Mouse (Mus musculus) macrophage (primary cell): ENCODE measurements around the gene Gm49361. TPM values are rescaled to one million over a fixed set of nuclear protein-coding genes. Genes with fewer than 3 reads are reported as not detected.
"Not testable (repeated sequence)": the region's sequence is repeated elsewhere in the genome, so short reads cannot be mapped to it uniquely, and the experiment has no call there.

ENCODE experiments used
- H3K27ac ChIP-seq: fragments of 350-480 bp; formaldehyde crosslinking; 2 replicates; pipeline ENCODE4 v1.9.0; 2021
- H3K36me3 ChIP-seq: fragments of 350-480 bp; formaldehyde crosslinking; 2 replicates; pipeline ENCODE4 v1.9.0; 2021; ENCODE audit errors: inconsistent target
- H3K4me3 ChIP-seq: fragments of 350-480 bp; formaldehyde crosslinking; 2 replicates; pipeline ENCODE4 v1.9.0; 2021; ENCODE audit errors: inconsistent target
- H3K79me2 ChIP-seq: fragments of 350-480 bp; formaldehyde crosslinking; 2 replicates; pipeline ENCODE4 v1.9.0; 2021; ENCODE audit errors: inconsistent target
- WGBS: methylation state at CpG from one replicate; pipeline ENCODE4 v1.1.7; 2026; ENCODE audit warnings: inconsistent platforms; ENCODE audit not compliant: missing documents; 5-methylcytosine and 5-hydroxymethylcytosine counted together
- polyA plus RNA-seq: library from polyadenylated mRNA; stranded (reverse); fragments of 250-400 nt; gene quantifications from 3 replicates; pipeline ENCODE4 v1.2.4, GENCODE M21; 2018; ENCODE audit warnings: inconsistent platforms

The Gm49361 gene
- polyA plus RNA-seq, 1 experiment from 2014 or later, result not detected

GRCm38 (mm10) chr14:57656519-57656918 is 89.4 kb downstream of the Gm49361 start:
- peaks cover 99% of the 10 kb centered on the region for H3K79me2 ChIP-seq
- H3K27ac ChIP-seq, H3K4me3 ChIP-seq, H3K36me3 ChIP-seq: not testable (repeated sequence)
- WGBS, result 94% methylated on average over 3 of the region's 3 CpGs

GRCm38 (mm10) chr14:57649501-57649900 is 96.4 kb downstream of the Gm49361 start:
- Histone ChIP-seq H3K79me2 (peaks cover 83% of the 10 kb centered on the region), H3K4me3 (no peak overlapping the region), H3K27ac (no peak overlapping the region), H3K36me3 (no peaks in the 10 kb centered on the region)

GRCm38 (mm10) chr14:57646155-57646554 is 99.7 kb downstream of the Gm49361 start:
- no peaks in the 10 kb centered on the region for H3K36me3 ChIP-seq
- no peak overlapping the region for H3K27ac ChIP-seq
- WGBS, result 90% methylated on average over 4 of the region's 4 CpGs
- no peak overlapping the region for H3K4me3 ChIP-seq
- peaks cover 63% of the 10 kb centered on the region for H3K79me2 ChIP-seq

- H3K79me2 ChIP-seq, result peaks cover 10% of the 10 kb centered on the region; the same call in 1 of the 2 replicates
- no peak overlapping the region for H3K27ac ChIP-seq
- 90% methylated on average over 3 of the region's 3 CpGs for WGBS
- no peak overlapping the region for H3K4me3 ChIP-seq
- H3K36me3 ChIP-seq, result no peaks in the 10 kb centered on the region
Measured at GRCm38 (mm10) chr14:57639153-57639552, 106.8 kb downstream of the Gm49361 start.

- H3K36me3 ChIP-seq, result no peaks in the 10 kb centered on the region
- no peak overlapping the region for H3K27ac ChIP-seq
- no peak overlapping the region for H3K4me3 ChIP-seq
- WGBS, result 85% methylated on average over 5 of the region's 5 CpGs
- H3K79me2 ChIP-seq, result no peaks in the 10 kb centered on the region
Measured at GRCm38 (mm10) chr14:57634141-57634540, 111.8 kb downstream of the Gm49361 start.

- Histone ChIP-seq H3K4me3 (no peak overlapping the region), H3K36me3 (peaks cover 25% of the 10 kb centered on the region; the same call in 1 of the 2 replicates), H3K27ac (no peak overlapping the region), H3K79me2 (no peaks in the 10 kb centered on the region)
- 100% methylated on average over 4 of the region's 4 CpGs for WGBS
Measured at GRCm38 (mm10) chr14:57629595-57629994, 116.3 kb downstream of the Gm49361 start.

- WGBS, result 91% methylated on average over 3 of the region's 3 CpGs
- no peak overlapping the region for H3K4me3 ChIP-seq
- H3K79me2 ChIP-seq, result no peaks in the 10 kb centered on the region
- no peak overlapping the region for H3K27ac ChIP-seq
- H3K36me3 ChIP-seq, result peaks cover 17% of the 10 kb centered on the region; the same call in 1 of the 2 replicates
Measured at GRCm38 (mm10) chr14:57622934-57623333, 123.0 kb downstream of the Gm49361 start.

- H3K27ac ChIP-seq, result no peak overlapping the region
- no peak overlapping the region for H3K4me3 ChIP-seq
- 91% methylated on average over 4 of the region's 4 CpGs for WGBS
- no peaks in the 10 kb centered on the region for H3K79me2 ChIP-seq
- 0 out of 2 replicates have a peak, but pooled peaks cover 9% of the 10 kb centered on the region for H3K36me3 ChIP-seq
Measured at GRCm38 (mm10) chr14:57621699-57622098, 124.2 kb downstream of the Gm49361 start.

- 93% methylated on average over 4 of the region's 4 CpGs for WGBS
- H3K79me2 ChIP-seq, result no peaks in the 10 kb centered on the region
- 0 out of 2 replicates have a peak, but pooled peaks cover 1% of the 10 kb centered on the region for H3K36me3 ChIP-seq
- no peak overlapping the region for H3K4me3 ChIP-seq
- no peak overlapping the region for H3K27ac ChIP-seq
Measured at GRCm38 (mm10) chr14:57620598-57621236, 125.2 kb downstream of the Gm49361 start.

GRCm38 (mm10) chr14:57619487-57619886 is 126.4 kb downstream of the Gm49361 start:
- no peak overlapping the region for H3K4me3 ChIP-seq
- whole genome bisulfite sequencing, result 21% methylated on average over 2 of the region's 2 CpGs
- no peaks in the 10 kb centered on the region for H3K79me2 ChIP-seq
- no peaks in the 10 kb centered on the region for H3K36me3 ChIP-seq
- no peak overlapping the region for H3K27ac ChIP-seq

- 43% methylated on average over 1 of the region's 1 CpGs for WGBS
- H3K27ac ChIP-seq, result no peak overlapping the region
- no peak overlapping the region for H3K4me3 ChIP-seq
- H3K79me2 ChIP-seq, result no peaks in the 10 kb centered on the region
- no peaks in the 10 kb centered on the region for H3K36me3 ChIP-seq
Measured at GRCm38 (mm10) chr14:57617675-57618074, 128.2 kb downstream of the Gm49361 start.

GRCm38 (mm10) chr14:57616339-57616965 is 129.5 kb downstream of the Gm49361 start:
- H3K4me3 ChIP-seq, result no peak overlapping the region
- 81% methylated on average over 6 of the region's 6 CpGs for WGBS
- no peaks in the 10 kb centered on the region for H3K36me3 ChIP-seq
- no peaks in the 10 kb centered on the region for H3K79me2 ChIP-seq
- no peak overlapping the region for H3K27ac ChIP-seq

- H3K79me2 ChIP-seq, result no peaks in the 10 kb centered on the region
- WGBS, result 92% methylated on average over 6 of the region's 6 CpGs
- H3K27ac ChIP-seq, result no peak overlapping the region
- H3K4me3 ChIP-seq, result no peak overlapping the region
- no peaks in the 10 kb centered on the region for H3K36me3 ChIP-seq
Measured at GRCm38 (mm10) chr14:57615828-57616227, 130.1 kb downstream of the Gm49361 start.

- H3K4me3 ChIP-seq, result no peak overlapping the region
- no peaks in the 10 kb centered on the region for H3K36me3 ChIP-seq
- WGBS, result 90% methylated on average over 2 of the region's 2 CpGs
- H3K79me2 ChIP-seq, result no peaks in the 10 kb centered on the region
- no peak overlapping the region for H3K27ac ChIP-seq
Measured at GRCm38 (mm10) chr14:57611034-57611433, 134.9 kb downstream of the Gm49361 start.

GRCm38 (mm10) chr14:57609816-57610329 is 136.0 kb downstream of the Gm49361 start:
- H3K4me3 ChIP-seq, result no peak overlapping the region
- H3K79me2 ChIP-seq, result no peaks in the 10 kb centered on the region
- no peaks in the 10 kb centered on the region for H3K36me3 ChIP-seq
- 92% methylated on average over 4 of the region's 4 CpGs for WGBS
- no peak overlapping the region for H3K27ac ChIP-seq
